Mouse (Mus musculus) testis, adult 2 months (tissue): Measurements from ENCODE around the gene Gon4l. TPM values are rescaled to one million over a fixed set of nuclear protein-coding genes. Genes with fewer than 3 reads are reported as not detected.
A peak's percentile ranks its signal among the peaks of the same experiment; 100 is the strongest.

Experiments used
- H3K27ac ChIP-seq: fragments of 200-500 bp; 2 replicates; pipeline ENCODE4 v1.5.1; 2012; ENCODE audit warnings: low read depth, low read length; ENCODE audit not compliant: control insufficient read depth, insufficient read depth
- H3K27me3 ChIP-seq: fragments of 200-500 bp; 2 replicates; pipeline ENCODE4 v1.6.1; 2012; ENCODE audit warnings: mild to moderate bottlenecking, low read length, moderate library complexity; ENCODE audit not compliant: control insufficient read depth, insufficient read depth
- H3K36me3 ChIP-seq: fragments of 200-500 bp; 2 replicates; pipeline ENCODE4 v1.6.1; 2012; ENCODE audit warnings: mild to moderate bottlenecking, low read length; ENCODE audit not compliant: control insufficient read depth, insufficient read depth
- H3K4me1 ChIP-seq: fragments of 200-500 bp; 2 replicates; pipeline ENCODE4 v1.6.1; 2012; ENCODE audit warnings: low read length; ENCODE audit not compliant: control insufficient read depth, insufficient read depth
- H3K4me3 ChIP-seq: fragments of 200-500 bp; 2 replicates; pipeline ENCODE4 v1.5.1; 2012; ENCODE audit warnings: low read depth, mild to moderate bottlenecking, low read length, moderate library complexity, mixed read lengths; ENCODE audit not compliant: control insufficient read depth
- CTCF ChIP-seq: fragments of 200-500 bp; IDR thresholded peaks from 2 replicates; pipeline ENCODE4 v1.5.1; 2012; ENCODE audit warnings: low read depth, mild to moderate bottlenecking, inconsistent platforms, low read length, moderate library complexity; ENCODE audit not compliant: control insufficient read depth, insufficient read depth, insufficient replicate concordance
- POLR2A ChIP-seq: fragments of 200-500 bp; IDR thresholded peaks from 2 replicates; pipeline ENCODE4 v1.6.1; 2012; ENCODE audit warnings: low read depth, mild to moderate bottlenecking, inconsistent platforms, low read length, moderate library complexity; ENCODE audit not compliant: control insufficient read depth
- polyA plus RNA-seq: library from polyadenylated mRNA; depleted of rRNA; stranded (reverse); fragments of >200 nt; gene quantifications from 2 replicates; pipeline ENCODE4 v1.2.3, GENCODE M21; 2012

Gene Gon4l
- polyA plus RNA-seq, 1 experiment, result 14.3 TPM

- TF ChIP-seq CTCF (no peak), POLR2A (no peak)
- no peak overlapping the region for H3K4me3 ChIP-seq
- H3K36me3 ChIP-seq, result peaks cover 1% of the 10 kb centered on the region
- H3K4me1 ChIP-seq, result peaks cover 3% of the 10 kb centered on the region; the same call in 1 of the 2 replicates
- no peaks in the 10 kb centered on the region for H3K27me3 ChIP-seq
- no peak overlapping the region for H3K27ac ChIP-seq
Measured at GRCm38 (mm10) chr3:88921411-88921810, 86.4 kb downstream of the Gon4l start.

- no peaks in the 10 kb centered on the region for H3K27me3 ChIP-seq
- H3K4me1 ChIP-seq, result peaks cover 3% of the 10 kb centered on the region; the same call in 1 of the 2 replicates
- H3K27ac ChIP-seq, result peak overlapping the region; percentile 90
- no peak overlapping the region for H3K4me3 ChIP-seq
- TF ChIP-seq POLR2A (peak; percentile 46; the same call in 1 of the 2 replicates), CTCF (no peak)
- H3K36me3 ChIP-seq, result peaks cover 6% of the 10 kb centered on the region
Measured at GRCm38 (mm10) chr3:88923989-88924591, 89.1 kb downstream of the Gon4l start.

DNA sequence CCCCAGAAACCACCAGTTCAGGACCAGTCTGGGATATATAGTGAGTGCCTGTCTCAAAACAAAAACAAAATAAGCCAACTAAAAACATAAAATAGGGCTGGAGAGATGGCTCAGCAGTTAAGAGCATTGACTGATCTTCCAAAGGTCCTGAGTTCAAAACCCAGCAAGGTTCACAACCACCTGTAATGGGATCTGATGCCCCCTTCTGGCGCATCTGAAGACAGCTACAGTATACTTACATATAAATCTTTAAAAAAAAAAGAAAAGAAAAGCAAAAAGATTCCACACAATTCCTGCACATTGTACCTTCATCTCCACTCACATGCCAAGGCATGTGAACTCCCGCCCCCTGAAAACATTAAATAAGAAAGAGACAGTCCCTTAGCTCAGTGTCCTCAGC is 90.6 kb downstream of the Gon4l start:
- peaks cover 7% of the 10 kb centered on the region for H3K36me3 ChIP-seq
- H3K27ac ChIP-seq, result no peak overlapping the region
- H3K27me3 ChIP-seq, result no peaks in the 10 kb centered on the region
- H3K4me3 ChIP-seq, result no peak overlapping the region
- H3K4me1 ChIP-seq, result peaks cover 3% of the 10 kb centered on the region; the same call in 1 of the 2 replicates
- TF ChIP-seq POLR2A (no peak), CTCF (no peak)

- H3K4me3 ChIP-seq, result no peak overlapping the region
- H3K36me3 ChIP-seq, result peaks cover 7% of the 10 kb centered on the region
- TF ChIP-seq CTCF (no peak), POLR2A (no peak)
- no peak overlapping the region for H3K27ac ChIP-seq
- H3K4me1 ChIP-seq, result no peaks in the 10 kb centered on the region
- H3K27me3 ChIP-seq, result no peaks in the 10 kb centered on the region
Measured at GRCm38 (mm10) chr3:88929501-88929900, 94.5 kb downstream of the Gon4l start.

- TF ChIP-seq CTCF (no peak), POLR2A (no peak)
- Histone ChIP-seq H3K27ac (no peak overlapping the region), H3K36me3 (no peaks in the 10 kb centered on the region; the same call in none of the 2 replicates), H3K27me3 (no peaks in the 10 kb centered on the region), H3K4me3 (no peak overlapping the region), H3K4me1 (no peaks in the 10 kb centered on the region)
Measured at GRCm38 (mm10) chr3:88939071-88939470, 104.0 kb downstream of the Gon4l start.

- H3K4me3 ChIP-seq, result no peak overlapping the region
- TF ChIP-seq POLR2A (no peak), CTCF (no peak)
- H3K27me3 ChIP-seq, result no peaks in the 10 kb centered on the region
- H3K36me3 ChIP-seq, result no peaks in the 10 kb centered on the region; the same call in none of the 2 replicates
- H3K27ac ChIP-seq, result no peak overlapping the region
- no peaks in the 10 kb centered on the region for H3K4me1 ChIP-seq
Measured at GRCm38 (mm10) chr3:88939749-88940148, 104.7 kb downstream of the Gon4l start.

DNA sequence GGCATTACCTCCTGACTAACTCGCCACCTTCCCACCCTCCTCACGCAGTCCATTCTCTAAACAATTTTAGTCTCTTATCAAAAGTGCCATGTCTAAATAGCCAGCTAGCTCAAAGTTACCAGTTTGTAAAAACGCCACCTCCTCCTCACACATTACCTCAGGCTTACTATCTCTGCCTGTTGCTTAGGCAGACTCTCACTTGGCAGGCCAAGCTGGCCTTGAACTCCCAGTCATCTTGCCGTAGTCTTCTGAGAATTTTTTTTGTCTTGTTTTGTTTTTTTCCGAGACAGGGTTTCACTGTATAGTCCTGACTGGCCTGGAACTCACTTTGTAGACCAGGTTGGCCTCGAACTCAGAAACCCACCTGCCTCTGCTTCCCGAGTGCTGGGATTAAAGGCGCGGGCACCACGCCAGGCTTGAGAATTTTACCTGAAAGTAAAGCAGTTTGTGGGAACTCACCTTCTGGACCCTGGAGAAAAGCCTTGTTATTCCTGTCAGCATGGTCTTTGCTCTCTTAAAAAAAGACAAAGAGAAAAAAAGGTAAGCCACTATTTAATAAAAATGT is 107.4 kb downstream of the Gon4l start:
- H3K4me3 ChIP-seq, result no peak overlapping the region
- no peaks in the 10 kb centered on the region for H3K27me3 ChIP-seq
- no peaks in the 10 kb centered on the region; the same call in none of the 2 replicates for H3K36me3 ChIP-seq
- no peak for TF ChIP-seq CTCF
- TF ChIP-seq POLR2A, result no peak
- H3K27ac ChIP-seq, result 0 out of 2 replicates have a peak overlapping the region, but pooled peaks have one; percentile 23
- no peaks in the 10 kb centered on the region for H3K4me1 ChIP-seq
